Mouse (Mus musculus) natural killer cell, adult 2 months (primary cell): Measurements from ENCODE around the gene Myh7b.

Experiments used
- DNase-seq, 2 experiments: peaks; one replicate each; pipeline ENCODE4 v3.0.0; 2022; ENCODE audit warnings: low spot score in 2 of 2

Myh7b gene

DNA sequence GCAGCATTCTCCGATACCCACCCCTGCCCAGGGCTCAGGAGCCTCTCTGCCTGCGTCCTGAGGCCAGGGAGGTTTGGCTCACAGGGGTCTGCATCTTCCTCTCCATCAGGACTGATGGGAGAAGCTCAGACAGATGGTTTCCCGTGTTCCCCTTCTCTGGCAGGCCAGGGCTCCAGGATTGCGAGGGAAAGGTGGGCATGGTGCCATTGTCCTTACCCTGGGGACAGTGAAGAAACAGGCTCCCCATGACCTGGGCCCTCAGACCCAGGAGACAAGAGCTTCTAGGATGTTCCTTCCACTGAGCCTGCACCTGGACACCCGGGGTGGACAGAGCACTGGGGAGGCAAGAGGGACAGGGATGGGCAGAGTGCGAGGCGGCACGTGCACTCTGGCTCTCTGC is 23.6 kb downstream of the Myh7b start:
- no peak for DNase-seq

DNA sequence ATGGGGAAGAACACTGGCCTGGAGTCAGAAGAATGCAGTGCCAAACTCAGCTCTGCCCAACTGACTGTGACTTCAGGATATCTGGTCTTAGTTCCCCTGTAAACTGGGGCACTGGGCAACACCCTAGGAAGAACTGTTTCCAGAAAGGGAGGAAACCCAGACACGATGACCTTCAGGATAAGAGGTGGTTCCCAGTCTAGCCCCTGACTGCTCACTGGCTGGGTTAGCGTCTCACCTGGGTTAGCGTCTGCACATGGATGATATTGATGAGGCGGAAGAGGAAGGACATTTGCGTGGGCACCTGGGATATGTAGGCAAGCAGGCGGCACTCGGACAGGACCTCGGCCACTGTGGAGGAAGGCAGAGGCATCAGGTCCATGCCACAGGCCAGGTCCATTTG is 24.9 kb downstream of the Myh7b start:
- no peak for DNase-seq

DNA sequence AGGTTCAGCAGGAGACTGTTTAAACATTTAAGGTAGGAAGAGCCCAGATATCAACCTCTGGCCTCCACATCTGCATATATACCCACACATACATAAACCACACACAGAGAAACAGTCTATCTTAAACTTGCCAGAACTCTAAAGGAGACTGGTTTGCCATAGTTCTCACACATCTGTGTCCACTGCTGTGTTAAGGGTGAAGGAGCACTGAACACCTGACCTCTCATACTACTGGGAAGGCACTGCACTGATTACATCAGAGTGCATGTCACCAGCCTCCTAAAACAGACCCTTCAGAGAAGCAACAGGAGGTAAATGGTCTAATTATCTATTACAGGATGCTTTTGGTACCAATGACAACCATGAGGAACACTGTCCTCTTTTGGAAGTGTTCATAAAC is 25.9 kb downstream of the Myh7b start:
- DNase-seq: no peak

DNA sequence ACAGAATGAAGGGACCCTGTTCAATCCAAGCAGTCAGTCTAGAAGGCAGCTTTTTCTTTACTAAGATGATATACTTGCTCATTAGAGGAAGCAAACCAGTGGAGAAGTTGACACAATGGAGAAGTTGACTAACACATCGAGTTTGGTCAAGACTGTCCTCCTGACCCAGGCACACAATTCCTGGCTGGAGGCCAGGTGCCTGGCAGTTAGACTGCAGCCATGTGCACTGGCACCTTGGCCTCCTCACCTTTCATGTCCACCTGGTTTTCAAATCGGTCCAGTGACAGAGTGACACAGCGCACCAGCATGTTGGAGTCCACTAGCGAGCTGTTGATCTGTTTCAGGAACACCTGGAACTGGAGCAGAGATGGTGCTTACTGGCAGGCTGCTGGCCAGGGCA is 26.4 kb downstream of the Myh7b start:
- no peak for DNase-seq

DNA sequence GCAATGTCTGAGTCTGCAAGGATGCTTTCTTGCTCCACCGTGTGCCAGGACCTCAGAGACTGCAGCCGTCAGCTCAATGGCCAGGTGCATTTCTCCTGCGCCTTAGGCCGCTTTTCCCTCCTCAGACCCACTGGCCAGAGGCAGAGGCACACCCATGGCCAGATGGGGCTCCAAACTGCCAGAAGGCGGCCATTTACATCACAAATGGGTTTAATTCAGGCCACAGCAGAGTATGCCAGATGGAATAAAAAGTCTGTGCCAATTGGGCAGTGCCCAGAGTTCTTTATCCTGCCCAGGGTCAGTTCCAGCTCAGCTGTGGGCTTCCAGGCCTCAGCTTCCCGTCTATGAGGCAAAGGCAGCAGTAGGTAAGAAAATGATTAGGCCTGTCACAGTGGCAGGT is 29.6 kb downstream of the Myh7b start:
- no peak for DNase-seq

DNA sequence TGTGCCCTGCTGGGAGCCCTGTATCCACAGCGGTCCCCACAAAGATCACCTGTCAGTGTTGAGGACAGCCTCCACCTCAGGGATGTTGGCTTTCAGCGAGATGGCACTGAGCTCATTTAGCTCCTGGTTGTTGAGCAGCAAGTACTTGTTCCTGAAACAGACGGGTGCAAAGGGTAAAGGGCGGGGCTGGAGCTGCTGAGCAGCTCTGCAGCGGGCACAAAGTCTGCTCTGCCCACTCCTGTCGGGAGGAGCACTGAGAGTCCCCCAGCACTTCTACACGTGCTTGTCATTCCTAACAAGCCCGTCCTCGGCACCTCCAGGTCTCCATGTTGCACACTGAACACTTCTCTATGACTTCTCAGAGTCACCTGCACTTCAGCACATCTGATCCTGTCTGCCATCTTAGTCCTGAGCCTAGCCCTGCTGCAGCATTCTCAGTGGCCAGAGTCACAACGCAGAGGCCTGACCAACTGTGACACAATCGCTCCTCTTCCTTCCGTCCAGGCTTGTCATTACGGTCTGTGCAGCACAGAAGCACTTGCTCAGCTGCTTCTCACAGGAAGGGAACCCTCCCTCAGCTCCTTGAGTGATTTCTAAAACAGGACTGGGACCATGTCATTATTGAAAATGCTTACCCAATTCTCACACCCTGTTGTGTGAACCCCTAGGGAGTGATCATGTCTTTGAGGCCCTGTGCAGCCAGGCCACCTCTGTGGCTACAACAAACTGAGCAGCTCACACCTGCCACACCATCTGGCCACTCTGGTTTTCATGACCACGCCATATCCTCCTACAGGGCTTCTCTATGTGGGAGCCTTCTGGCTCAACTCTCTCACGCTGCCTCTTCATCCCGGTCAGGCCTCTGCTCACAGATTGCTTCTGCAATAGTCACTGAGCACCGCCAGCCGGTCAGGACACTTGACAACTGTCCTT is 30.8 kb downstream of the Myh7b start:
- DNase-seq: no peak

DNA sequence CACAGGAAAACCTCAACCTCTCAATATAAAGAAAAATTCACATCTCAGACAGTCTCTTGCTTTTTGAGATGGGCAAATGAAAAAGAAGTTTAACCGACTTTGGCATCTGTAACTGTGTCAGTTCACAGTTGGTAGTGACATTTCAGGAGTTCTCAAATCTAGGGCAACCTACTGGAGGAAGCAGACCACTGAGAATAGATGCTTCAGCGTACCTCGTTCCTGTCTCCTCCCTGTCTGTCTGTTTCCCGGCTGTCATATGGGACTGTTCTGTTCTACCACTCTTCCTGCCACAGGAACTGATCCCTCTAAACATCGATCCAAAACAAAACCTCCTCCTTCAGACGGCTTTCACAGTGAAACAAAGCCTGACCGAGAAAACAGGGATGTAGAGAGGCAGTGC is 34.7 kb downstream of the Myh7b start:
- no peak for DNase-seq

DNA sequence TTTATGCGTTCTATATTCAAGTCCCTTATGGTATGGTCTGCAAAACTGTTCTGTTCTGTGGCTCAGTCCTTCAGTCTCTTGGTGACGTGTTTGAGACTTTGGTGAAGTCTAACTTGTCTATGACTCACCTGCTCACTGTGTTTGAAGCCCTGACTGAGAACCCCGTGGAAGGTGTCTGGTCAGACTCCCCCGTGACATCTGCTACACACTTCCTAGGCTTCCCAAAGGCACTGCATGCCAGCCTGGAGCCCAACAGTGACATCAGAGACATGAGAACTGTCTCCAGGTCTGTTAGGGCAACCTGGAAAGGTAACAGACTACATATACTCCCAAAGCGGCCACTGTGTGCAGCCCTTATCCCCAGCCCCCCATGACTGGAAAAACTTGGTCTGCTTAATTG is 41.6 kb downstream of the Myh7b start:
- DNase-seq: no peak

DNA sequence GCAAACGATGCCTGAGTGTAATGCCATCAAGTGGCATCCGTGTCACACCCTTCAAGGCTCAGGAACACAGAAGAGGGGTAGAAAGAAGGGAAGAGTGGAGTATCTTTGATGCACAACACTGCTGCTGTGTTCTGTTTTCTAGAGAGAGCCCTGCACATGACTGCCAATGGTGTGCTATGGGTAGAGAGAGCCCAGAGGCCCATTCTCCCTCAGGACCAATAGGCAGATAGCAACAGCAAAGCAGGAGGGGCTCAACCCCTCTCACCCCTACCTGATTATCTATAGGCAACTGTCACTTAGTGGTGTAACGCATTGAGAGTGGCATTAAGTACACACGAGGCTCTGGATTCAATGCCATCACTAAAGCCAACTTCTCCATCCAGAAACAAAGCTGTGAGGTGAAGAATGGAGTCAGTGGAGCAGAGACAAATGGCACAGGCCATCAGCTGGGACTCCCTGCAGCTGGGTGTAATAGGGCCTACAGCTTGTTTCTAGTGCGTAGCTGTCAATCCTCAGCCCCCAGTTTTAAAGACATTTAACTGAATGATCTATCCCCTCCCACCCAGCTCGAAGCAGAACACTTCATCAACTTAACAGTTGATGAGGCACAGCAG is 44.9 kb downstream of the Myh7b start:
- DNase-seq: no peak

DNA sequence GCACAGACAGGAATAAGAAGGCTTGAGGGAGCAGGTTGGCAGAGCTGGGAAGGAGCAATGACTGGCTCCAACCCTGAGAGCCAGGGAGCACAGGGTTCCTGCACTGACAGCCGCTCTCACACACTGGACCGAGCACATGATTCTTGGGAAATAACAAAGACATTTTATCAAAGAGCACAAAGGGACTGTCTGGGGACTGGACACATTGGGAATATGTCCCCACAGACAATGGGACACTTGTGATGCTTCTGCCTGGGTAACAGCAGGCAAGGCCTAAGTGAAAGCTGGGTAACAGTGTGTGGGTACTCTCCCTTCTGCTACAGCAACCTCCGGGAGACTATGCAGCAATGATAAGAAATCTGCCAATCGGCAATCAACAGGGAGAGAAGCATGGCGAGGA is 51.4 kb downstream of the Myh7b start:
- no peak for DNase-seq

DNA sequence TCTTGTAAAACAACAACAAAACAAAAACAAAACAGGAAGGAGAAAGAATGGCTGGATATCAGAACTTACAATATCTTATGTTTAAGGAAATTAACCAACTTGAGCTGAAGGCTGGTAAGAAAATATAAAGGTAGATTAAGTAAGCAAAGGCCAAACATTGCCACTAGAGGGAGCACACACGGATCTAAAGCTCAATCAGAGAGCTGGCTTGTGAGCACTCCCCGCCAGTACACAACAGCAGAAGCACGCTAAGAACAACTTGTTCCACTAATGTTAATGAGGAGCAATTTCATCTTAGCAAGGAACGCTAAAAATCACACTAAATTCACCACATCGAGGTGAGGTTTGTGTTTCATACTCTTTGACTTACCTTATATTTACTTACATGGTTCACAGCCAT is 52.1 kb downstream of the Myh7b start:
- peak; percentile 30 to 46 for DNase-seq

DNA sequence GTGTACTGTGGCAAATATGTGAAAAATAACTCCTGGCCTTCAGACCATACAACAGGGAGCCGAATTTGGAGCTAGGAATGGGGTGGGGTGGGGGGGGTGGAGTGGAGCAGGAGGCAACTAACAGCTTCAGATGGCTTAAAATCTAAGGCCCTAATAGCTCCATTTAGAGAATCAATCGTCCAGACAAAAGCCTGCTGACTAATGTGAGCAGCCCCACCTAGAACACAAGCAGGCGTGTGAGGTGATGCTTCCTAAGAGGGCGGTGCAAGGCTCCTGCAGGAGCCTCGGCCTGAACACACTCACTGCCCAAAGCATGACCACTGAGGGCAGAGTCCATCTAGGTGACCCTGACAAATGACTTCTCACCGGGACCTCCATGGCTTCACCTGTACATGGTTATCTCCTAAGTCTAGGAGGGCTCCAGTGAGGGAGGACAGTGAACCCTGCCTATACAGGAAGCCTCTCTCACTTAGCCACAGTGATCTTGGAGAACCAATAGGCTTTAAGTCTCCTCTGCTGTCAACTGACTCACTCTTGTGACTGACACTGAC is 53.0 kb downstream of the Myh7b start:
- no peak for DNase-seq

DNA sequence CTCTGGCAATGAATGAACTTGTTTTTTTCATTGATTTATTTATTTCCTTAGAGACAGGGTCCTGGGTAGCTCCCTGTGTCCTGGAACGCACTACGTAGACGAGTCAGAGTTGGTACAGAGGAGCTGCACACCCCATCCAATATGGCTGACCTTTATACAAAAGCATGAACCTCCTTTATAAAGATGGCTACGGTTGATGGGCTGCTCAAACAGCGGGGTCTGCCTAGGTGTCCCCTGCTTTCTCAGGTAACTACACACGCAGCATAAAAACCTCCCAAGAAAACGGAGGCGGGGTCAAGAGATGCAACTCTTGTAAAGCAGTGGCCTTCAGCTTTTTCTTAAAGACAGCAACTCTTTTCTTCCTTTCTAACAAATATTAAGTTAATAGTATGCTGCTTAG is 56.9 kb downstream of the Myh7b start:
- DNase-seq: no peak

DNA sequence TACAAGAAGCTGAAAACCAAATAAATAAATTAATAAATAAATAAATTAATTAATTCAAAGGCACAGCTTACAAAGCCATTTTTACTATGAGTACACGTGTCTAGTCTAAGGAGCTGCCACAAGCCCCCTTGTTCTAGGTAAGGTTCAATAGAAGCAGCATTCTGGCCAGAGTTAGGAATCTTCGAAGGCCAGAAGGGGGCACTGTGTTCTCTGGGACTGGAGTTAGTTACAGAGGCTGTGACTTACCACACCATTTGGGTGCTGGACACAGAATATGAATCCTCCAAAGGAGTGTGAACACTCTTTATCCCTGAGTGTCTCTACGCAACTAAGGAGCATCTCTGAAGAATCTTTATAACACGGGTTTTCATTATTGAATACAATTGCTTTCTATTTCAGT is 57.4 kb downstream of the Myh7b start:
- DNase-seq: peak; percentile 26 to 53

DNA sequence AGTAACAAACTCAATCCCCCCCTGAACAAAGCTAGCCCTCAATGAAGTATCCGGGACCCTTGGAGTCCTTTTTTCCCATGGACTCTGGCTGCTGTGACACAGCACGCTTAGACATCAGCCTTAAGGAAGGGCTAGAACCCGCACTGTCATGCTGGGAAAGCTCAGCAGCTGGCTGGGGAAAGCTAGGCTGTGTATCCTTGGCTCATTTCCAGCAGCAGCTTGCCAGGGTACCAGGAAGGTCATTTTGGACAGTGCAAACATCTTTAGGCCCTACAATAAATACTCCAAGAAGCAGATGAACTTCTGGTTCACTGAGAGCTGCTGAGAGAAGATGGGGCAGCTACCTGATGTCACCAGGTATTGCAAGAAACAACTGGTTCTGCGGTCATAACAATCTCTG is 60.2 kb downstream of the Myh7b start:
- DNase-seq: no peak

DNA sequence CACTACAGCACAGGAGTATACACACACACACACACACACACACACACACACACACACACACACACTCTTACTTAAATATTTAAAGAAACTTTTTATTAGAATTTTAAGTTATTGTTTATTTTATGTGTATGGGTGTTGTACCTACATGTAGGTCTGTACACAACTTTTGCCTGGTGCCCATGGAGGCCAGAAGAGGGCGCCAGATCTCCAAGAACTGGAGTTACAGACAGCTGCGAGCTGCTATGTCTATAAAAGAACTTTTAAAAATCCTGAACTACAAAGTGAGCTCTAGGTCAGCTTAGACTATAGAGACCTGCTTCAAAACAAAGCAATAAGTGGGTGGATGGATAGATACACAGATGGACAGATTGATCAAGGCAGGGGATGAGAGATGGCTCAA is 62.5 kb downstream of the Myh7b start:
- peak; percentile 56 to 73 for DNase-seq

DNA sequence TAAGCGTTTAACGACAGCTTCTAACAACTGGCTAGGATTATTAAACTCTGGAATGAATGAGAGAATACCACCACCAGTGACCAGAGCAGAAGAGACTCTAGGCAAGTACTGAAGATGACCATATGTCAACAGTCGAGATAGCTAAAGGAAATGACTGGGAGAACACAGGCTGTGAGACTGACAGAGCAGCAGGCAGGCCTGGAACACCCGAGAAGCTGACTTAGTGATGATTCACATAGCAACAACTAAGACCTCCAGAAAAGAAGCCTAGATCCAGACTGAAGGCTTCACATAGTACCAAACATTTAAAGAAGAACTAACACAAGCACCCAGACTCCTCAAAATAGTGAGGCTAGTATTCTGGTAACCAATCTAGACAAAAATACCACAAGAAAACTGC is 64.1 kb downstream of the Myh7b start:
- no peak for DNase-seq

DNA sequence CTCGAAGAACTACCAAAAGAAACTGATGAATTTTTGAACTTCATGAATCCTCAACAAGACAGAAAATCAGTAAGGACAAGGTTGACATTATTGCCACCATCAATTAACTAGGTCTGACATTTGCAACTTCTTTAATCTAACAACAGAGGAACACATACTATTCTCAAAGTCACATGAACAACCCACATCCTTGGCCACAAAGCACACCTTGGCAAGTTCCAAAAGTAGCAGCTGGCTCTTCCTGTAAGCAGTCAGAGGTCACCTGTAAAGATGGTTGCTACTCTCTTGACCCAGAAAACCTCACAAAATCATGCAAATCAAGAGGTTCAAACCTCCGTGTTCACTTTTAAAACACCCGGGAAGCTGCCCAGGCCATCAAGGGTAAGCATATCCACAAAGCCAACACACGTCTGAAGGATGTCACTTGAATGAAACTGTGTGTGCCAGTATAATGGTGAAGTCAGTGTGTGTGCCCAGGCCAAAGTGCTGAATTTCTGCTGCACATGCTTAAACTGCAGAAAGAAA is 68.6 kb downstream of the Myh7b start:
- peak in 1 of 2 experiments; percentile 19 for DNase-seq

DNA sequence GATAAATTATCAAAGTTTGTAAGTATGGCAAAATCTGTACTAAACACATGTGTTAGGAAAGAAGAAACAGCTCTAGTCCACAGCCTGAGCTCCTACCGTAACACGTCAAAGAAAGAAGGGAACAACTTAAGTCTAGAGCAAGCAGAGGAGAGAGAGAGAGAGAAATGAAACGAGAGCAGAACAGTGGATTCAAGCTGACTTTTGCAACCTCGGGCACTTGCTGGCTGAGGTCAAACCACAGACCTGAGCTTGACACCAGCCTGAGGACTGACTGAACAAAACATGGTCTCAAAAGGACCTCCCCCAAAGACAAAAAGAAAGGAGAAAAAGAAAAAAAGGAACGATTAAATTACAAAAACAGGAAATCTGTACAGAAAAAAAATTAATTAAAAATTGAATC is 69.6 kb downstream of the Myh7b start:
- no peak for DNase-seq

DNA sequence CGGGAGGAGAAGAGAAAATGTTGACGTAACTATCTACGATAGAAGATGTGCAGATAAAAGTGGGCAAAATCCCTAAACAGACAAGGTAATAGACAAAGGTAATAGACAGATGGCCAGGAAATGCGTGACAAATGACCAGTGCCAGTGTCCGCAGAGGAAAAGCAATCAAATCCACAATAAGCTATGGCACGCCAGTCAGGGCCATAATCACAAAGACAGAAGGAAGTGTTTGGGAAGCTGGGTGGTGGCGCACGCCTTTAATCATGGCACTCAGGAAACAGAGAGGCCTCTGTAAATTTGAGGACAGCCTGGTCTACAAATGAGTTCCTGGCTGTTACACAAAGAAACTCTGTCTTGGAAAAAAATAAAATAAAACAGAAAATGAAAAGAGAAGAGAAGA is 70.2 kb downstream of the Myh7b start:
- no peak for DNase-seq

DNA sequence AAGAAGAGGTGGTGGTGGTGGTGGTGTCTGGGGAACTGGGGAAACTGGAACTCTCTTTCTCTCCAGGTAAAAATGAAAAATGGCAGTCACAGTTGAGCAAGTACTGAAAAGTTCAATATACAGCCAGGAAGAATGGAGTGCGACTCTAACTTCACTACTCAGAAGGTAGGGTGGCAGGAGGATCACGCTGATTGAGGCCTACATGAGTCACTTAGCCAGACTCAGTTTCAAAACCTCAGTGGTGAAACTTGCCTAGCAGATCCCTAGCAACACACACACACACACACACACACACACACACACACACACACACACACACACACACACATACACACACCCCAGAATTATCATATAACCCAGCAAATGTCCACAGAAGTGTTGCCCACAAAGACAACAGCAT is 70.9 kb downstream of the Myh7b start:
- DNase-seq: peak; percentile 22 to 37

DNA sequence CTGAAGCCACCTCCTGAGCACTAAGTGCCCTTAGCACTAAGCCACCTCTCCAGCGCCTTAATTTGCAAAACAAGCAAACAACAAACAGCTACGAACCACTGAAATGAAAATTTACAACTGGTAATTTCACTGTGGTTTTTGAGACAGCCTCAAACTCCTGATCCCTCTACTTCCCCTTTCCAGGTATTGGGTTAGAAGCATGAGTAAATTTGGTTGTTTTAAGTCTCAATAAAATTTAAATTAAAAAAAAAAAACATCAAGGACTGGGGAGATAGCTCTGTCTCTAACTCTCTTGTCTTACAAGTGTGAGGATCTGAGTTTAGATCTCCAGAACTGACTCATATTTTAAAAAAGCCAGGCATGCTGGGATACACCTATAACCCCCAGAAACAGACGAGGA is 72.1 kb downstream of the Myh7b start:
- no peak for DNase-seq

DNA sequence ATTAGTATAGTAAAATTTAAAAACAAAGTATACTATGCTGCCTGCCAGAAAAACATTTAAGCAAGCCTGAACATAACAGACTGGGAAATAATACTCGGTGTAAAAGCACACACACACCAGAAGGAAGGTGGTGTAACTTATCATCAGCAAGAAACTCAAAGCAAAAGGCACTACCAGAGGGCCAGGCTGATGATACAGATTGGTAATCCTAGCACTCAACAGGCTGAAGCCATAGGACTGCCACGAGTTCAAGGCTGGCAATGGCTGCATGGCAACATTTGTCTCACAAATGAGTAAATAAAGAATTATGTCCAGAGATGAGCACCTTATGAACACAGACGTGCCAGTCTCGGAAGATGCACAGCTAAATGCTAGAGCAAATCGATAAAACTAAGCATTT is 72.8 kb downstream of the Myh7b start:
- DNase-seq: no peak
